ENCODE assay signal across 30 mouse cellular contexts in genomic region chr6:128964519-128964918, GRCm38 (mm10). TPM values are rescaled to one million over a fixed set of nuclear protein-coding genes. Genes with fewer than 3 reads are reported as not detected.
"Had no signal": no experiment of that assay in that cellular context is flagged by ENCODE, and none has a peak within 500 bp of the region (broad histone marks: within the 10 kb centered on the region; RNA-seq: fewer than 3 reads in every experiment).

No protein-coding gene starts in this region.

- H3K9me3 ChIP-seq: heart, embryonic 10.5 days; heart, embryonic 12.5 days; hindbrain, embryonic 10.5 days; hindbrain, embryonic 12.5 days; intestine, embryonic 15.5 days; limb, embryonic 10.5 days; limb, embryonic 12.5 days had no signal

- H3K4me3 ChIP-seq: heart, embryonic 10.5 days; heart, embryonic 12.5 days; hindbrain, embryonic 10.5 days; hindbrain, embryonic 12.5 days; intestine, embryonic 15.5 days; layer of hippocampus, adult 2 months; left cerebral cortex, adult 2 months; limb, embryonic 10.5 days; limb, embryonic 12.5 days had no signal

- H3K4me2 ChIP-seq: heart, embryonic 12.5 days; hindbrain, embryonic 12.5 days; hindbrain, embryonic 14.5 days; intestine, embryonic 15.5 days; limb, embryonic 12.5 days; liver, embryonic 11.5 days had no signal

- ATAC-seq: hindbrain, embryonic 16.5 days; intestine, embryonic 15.5 days; intestine, postnatal 0 days had no signal

- H3K4me1 ChIP-seq: heart, embryonic 10.5 days; heart, embryonic 12.5 days; hindbrain, embryonic 10.5 days; hindbrain, embryonic 12.5 days; intestine, embryonic 15.5 days; limb, embryonic 10.5 days; limb, embryonic 12.5 days had no signal

- H3K27me3 ChIP-seq: heart, embryonic 12.5 days; hindbrain, embryonic 12.5 days; intestine, embryonic 15.5 days; limb, embryonic 12.5 days had no signal

- H3K27ac ChIP-seq: heart, embryonic 10.5 days; hindbrain, embryonic 10.5 days; hindbrain, embryonic 12.5 days; hindbrain, embryonic 14.5 days; intestine, embryonic 15.5 days; layer of hippocampus, adult 2 months; left cerebral cortex, adult 2 months; limb, embryonic 10.5 days; limb, embryonic 12.5 days had no signal

- H3K36me3 ChIP-seq: heart, embryonic 10.5 days; heart, embryonic 12.5 days; hindbrain, embryonic 10.5 days; hindbrain, embryonic 12.5 days; intestine, embryonic 15.5 days; limb, embryonic 10.5 days; limb, embryonic 12.5 days had no signal

- H3K9ac ChIP-seq: heart, embryonic 12.5 days; hindbrain, embryonic 12.5 days; hindbrain, embryonic 14.5 days; intestine, embryonic 15.5 days; limb, embryonic 12.5 days had no signal

- DNase-seq: gastrocnemius, postnatal 14 days; gastrocnemius, postnatal 36 days; heart, adult 18-20 months; heart, postnatal 10 days; heart, postnatal 4 days; kidney, adult 18-20 months; kidney, adult 8-10 months; kidney, postnatal 10 days; kidney, postnatal 25 days; kidney, postnatal 4 days; liver had no signal

RNA-seq across cellular contexts. Expression of gene Clec2g, which starts 30.3 kb away (rescaled TPM):
- total RNA-seq: layer of hippocampus, postnatal 10 days had no signal
- polyA plus RNA-seq: gonadal fat pad, adult 2 months; heart, embryonic 10.5 days; heart, embryonic 12.5 days; heart, embryonic 14.5 days; heart, embryonic 16.5 days; hindbrain, embryonic 10.5 days; hindbrain, embryonic 12.5 days; hindbrain, embryonic 14.5 days; hindbrain, embryonic 16.5 days; intestine, embryonic 15.5 days; intestine, postnatal 0 days; kidney, embryonic 14.5 days; kidney, embryonic 16.5 days; limb, embryonic 10.5 days; limb, embryonic 12.5 days; liver, embryonic 11.5 days had no signal
